Mouse (Mus musculus): ENCODE results near the gene Pip4k2a.

The Pip4k2a gene

GRCm38 (mm10) chr2:18979675-18980074 lies 18.3 kb downstream of the Pip4k2a start:
- in situ Hi-C loops (cut with MboI): no loop called here

- in situ Hi-C loops (cut with MboI): no loop called here
Measured at GRCm38 (mm10) chr2:18979046-18979445, 18.9 kb downstream of the Pip4k2a start.

- in situ Hi-C loops (cut with MboI): no loop called here
Measured at GRCm38 (mm10) chr2:18977201-18977805, 20.6 kb downstream of the Pip4k2a start.

GRCm38 (mm10) chr2:18976175-18976574 lies 21.8 kb downstream of the Pip4k2a start:
- in situ Hi-C loops (cut with MboI): no loop called here

- in situ Hi-C loops (cut with MboI): no loop called here
Measured at GRCm38 (mm10) chr2:18974882-18975645, 22.9 kb downstream of the Pip4k2a start.

GRCm38 (mm10) chr2:18971564-18971963 lies 26.4 kb downstream of the Pip4k2a start:
- in situ Hi-C loops (cut with MboI): no loop called here

GRCm38 (mm10) chr2:18970461-18970860 lies 27.5 kb downstream of the Pip4k2a start:
- in situ Hi-C loops (cut with MboI): no loop called here

GRCm38 (mm10) chr2:18969066-18969681 lies 28.8 kb downstream of the Pip4k2a start:
- in situ Hi-C loops (cut with MboI): no loop called here

GRCm38 (mm10) chr2:18967451-18968063 lies 30.4 kb downstream of the Pip4k2a start:
- in situ Hi-C loops (cut with MboI): no loop called here

GRCm38 (mm10) chr2:18966566-18966965 lies 31.4 kb downstream of the Pip4k2a start:
- in situ Hi-C loops (cut with MboI): no loop called here

- in situ Hi-C loops (cut with MboI): no loop called here
Measured at GRCm38 (mm10) chr2:18965950-18966349, 32.0 kb downstream of the Pip4k2a start.

- in situ Hi-C loops (cut with MboI): no loop called here
Measured at GRCm38 (mm10) chr2:18965108-18965507, 32.8 kb downstream of the Pip4k2a start.

- in situ Hi-C loops (cut with MboI): no loop called here
Measured at GRCm38 (mm10) chr2:18963286-18964040, 34.5 kb downstream of the Pip4k2a start.

GRCm38 (mm10) chr2:18962502-18962901 lies 35.4 kb downstream of the Pip4k2a start:
- in situ Hi-C loops (cut with MboI): no loop called here

GRCm38 (mm10) chr2:18960376-18960973 lies 37.5 kb downstream of the Pip4k2a start:
- in situ Hi-C loops (cut with MboI): no loop called here

- in situ Hi-C loops (cut with MboI): no loop called here
Measured at GRCm38 (mm10) chr2:18959558-18959957, 38.4 kb downstream of the Pip4k2a start.

- in situ Hi-C loops (cut with MboI): no loop called here
Measured at GRCm38 (mm10) chr2:18959008-18959407, 38.9 kb downstream of the Pip4k2a start.

GRCm38 (mm10) chr2:18958501-18958900 lies 39.4 kb downstream of the Pip4k2a start:
- in situ Hi-C loops (cut with MboI): no loop called here

- in situ Hi-C loops (cut with MboI): no loop called here
Measured at GRCm38 (mm10) chr2:18958044-18958443, 39.9 kb downstream of the Pip4k2a start.

GRCm38 (mm10) chr2:18957459-18957858 lies 40.5 kb downstream of the Pip4k2a start:
- in situ Hi-C loops (cut with MboI): no loop called here

GRCm38 (mm10) chr2:18956945-18957344 lies 41.0 kb downstream of the Pip4k2a start:
- in situ Hi-C loops (cut with MboI): no loop called here

Measured in mature B cell (primary cell).